Mouse (Mus musculus): ENCODE results near the gene Tln2. TPM values are rescaled to one million over a fixed set of nuclear protein-coding genes. Genes with fewer than 3 reads are reported as not detected.
A peak's percentile ranks its signal among the peaks of the same experiment; 100 is the strongest.

The Tln2 gene
- polyA plus RNA-seq, 1 experiment from 2014 or later = 20.7 TPM

DNA sequence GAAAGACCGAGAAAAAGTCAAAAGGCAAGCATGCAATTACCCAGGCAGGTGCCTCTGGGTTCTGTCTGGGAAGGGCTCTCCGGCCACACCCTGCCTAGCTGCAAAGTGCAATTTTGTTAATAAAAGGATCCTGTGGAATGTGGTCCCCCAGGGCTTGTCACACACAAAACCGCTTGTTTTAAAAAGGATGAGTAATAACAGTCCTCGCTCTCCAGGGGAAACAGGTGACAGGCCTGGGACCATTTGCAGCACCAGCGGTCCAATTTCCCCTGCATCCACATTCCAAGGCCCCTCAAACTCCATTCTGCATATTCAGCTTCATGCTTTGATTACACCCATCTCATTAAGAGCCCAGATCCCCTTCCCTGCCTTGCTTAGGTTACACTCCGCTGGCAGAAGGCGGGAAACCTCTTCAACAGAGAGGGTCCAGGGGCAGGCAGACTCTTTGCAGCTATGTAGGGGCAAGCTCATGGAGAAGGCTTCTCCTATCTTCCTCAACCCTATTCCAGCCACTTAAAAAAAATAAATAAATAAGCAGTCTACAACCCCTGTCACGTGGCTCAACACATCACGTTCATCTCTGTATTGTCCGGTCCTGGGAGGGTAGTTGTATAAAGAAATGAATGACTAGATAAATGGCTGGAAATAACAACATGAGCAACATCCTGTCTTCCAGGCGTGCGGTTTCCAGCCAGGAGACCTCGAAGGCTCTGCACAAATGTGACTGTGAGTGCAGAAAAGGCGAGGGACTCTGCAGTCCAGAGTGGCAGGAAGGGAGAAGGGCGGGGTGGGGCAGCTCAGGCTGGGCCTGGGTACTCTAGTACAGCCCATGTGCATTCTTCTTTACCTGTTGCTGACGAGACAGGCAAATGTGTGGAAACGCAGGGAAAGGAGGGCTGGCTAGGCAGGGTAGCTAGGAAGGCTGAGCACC lies 19.5 kb downstream of the Tln2 start:
- no peaks in the 10 kb centered on the region for H3K9me3 ChIP-seq (replicated peaks)
- H3K27ac ChIP-seq (replicated peaks) = peak overlapping the region; percentile 17; the same call in 1 of the 2 replicates
- H3K4me1 ChIP-seq = peaks cover 38% of the 10 kb centered on the region
- H3K27me3 ChIP-seq (ENCODE audit: low read depth, poor library complexity, severe bottlenecking) = no peaks in the 10 kb centered on the region
- no peaks in the 10 kb centered on the region for H3K36me3 ChIP-seq
- no peak overlapping the region for H3K4me3 ChIP-seq
- WGBS = 69% methylated on average over 17 of the region's 17 CpGs
- DNase-seq (ENCODE audit: low spot score) = no peak

DNA sequence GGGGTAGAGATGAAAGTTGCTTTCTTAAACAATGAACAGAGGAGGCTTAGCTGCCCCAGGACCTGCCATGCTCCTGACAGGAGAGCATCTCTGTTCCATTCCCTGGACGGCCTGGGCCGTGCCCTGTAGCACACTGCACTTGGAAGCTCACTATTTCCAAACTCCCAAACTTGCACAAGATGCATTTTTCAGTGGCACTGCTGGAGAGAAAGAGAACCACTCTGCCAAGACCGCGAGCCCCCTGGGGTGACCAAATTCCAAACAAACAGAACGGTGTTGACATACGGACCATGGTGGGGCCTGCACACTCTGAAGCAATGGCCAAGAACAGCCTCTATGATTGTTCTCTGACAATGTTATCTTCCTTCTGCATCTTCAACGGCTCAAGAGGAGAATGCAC lies 25.1 kb downstream of the Tln2 start:
- Histone ChIP-seq H3K9me3 (replicated peaks) (no peaks in the 10 kb centered on the region), H3K27me3 (ENCODE audit: low read depth, poor library complexity, severe bottlenecking) (no peaks in the 10 kb centered on the region), H3K4me3 (no peak overlapping the region), H3K27ac (replicated peaks) (no peak overlapping the region), H3K36me3 (no peaks in the 10 kb centered on the region), H3K4me1 (peaks cover 31% of the 10 kb centered on the region)
- no peak for DNase-seq (ENCODE audit: low spot score)
- WGBS = 72% methylated on average over 7 of the region's 7 CpGs

DNA sequence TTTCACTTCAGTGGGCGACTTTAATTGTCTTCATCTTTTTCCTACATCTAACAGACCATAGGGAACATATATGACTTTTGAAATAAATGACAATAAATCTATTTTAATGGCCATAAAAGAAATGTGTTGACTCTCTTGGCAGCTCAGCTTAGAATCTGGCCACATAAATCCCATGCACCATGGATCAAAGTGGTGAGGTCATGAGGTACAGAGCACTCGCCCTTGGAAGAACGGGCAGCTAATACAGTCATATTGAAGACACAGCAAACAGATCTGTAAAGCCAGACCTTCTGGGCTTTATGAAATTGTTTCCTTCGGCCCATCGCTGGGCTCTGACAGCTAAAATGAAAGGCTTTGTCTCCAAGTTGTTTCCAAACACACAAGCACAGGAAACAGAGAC lies 26.2 kb downstream of the Tln2 start:
- 78% methylated on average over 5 of the region's 5 CpGs for WGBS
- DNase-seq (ENCODE audit: low spot score) = no peak
- no peak overlapping the region for H3K4me3 ChIP-seq
- no peaks in the 10 kb centered on the region for H3K9me3 ChIP-seq (replicated peaks)
- no peaks in the 10 kb centered on the region for H3K36me3 ChIP-seq
- peaks cover 28% of the 10 kb centered on the region for H3K4me1 ChIP-seq
- H3K27ac ChIP-seq (replicated peaks) = no peak overlapping the region
- no peaks in the 10 kb centered on the region for H3K27me3 ChIP-seq (ENCODE audit: low read depth, poor library complexity, severe bottlenecking)

DNA sequence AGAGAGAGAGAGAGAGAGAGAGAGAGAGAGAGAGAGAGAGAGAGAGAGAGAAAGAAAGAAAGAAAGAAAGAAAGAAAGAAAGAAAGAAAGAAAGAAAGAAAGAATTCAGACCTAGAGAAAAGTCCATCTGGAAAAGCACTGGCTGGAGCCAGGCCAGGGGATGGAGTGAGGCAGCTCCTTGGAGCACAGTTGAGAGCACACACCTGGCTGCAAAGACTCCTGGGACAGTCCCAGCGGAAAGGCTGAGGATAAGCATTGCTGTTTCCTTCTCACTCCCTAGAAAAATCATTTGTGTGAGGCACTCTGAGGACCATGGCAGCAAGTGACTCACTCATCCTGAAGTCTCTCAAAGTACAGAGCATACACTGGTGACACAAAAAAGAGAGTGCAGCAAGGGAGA lies 26.9 kb downstream of the Tln2 start:
- DNase-seq (ENCODE audit: low spot score) = no peak
- WGBS = 91% methylated on average over 1 of the region's 1 CpGs
- Histone ChIP-seq H3K27me3 (ENCODE audit: low read depth, poor library complexity, severe bottlenecking) (no peaks in the 10 kb centered on the region), H3K9me3 (replicated peaks) (no peaks in the 10 kb centered on the region), H3K4me1 (peaks cover 28% of the 10 kb centered on the region), H3K36me3 (no peaks in the 10 kb centered on the region), H3K4me3 (no peak overlapping the region), H3K27ac (replicated peaks) (no peak overlapping the region)

DNA sequence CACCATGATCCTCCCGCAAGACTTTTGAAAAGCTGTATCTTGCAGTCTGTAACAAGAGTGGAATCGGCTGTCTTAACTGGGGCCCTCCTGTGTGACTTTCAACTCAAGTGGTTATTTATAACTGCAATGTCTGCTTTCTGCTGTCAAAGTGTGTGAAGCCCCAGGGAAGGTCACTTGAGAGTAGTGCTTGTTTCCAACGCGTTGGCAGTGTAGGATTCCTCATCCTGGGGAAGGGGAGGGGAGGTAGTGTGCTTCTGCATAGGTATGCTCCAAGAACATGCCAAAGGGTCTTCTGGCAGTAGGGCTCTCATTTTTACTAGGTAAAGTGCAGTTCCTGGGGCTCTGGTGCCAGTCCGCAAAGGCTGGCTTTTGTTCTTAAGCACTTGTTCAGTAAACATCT lies 29.9 kb downstream of the Tln2 start:
- WGBS = 86% methylated on average over 5 of the region's 5 CpGs
- no peak for DNase-seq (ENCODE audit: low spot score)
- H3K4me1 ChIP-seq = peaks cover 24% of the 10 kb centered on the region
- no peak overlapping the region for H3K27ac ChIP-seq (replicated peaks)
- no peaks in the 10 kb centered on the region for H3K36me3 ChIP-seq
- H3K27me3 ChIP-seq (ENCODE audit: low read depth, poor library complexity, severe bottlenecking) = no peaks in the 10 kb centered on the region
- H3K4me3 ChIP-seq = no peak overlapping the region
- H3K9me3 ChIP-seq (replicated peaks) = no peaks in the 10 kb centered on the region

DNA sequence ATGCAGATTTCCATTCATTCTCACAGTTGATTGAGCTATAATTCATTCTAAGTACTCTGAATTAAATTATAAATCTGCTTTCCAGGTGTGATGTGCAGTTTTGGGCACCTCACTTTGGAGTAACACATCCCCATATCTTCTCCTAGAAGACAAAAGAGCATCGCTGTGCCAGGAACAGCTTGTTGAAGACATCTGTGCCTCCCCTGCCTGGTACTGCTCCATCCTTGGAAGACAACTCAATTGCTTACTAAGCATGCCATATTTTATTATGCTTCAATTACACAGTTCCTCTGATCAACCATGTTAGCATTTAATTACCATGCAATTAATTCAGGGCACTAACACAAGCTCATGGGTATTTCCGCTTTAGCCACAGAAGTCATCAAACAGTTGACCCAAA lies 31.8 kb downstream of the Tln2 start:
- 94% methylated on average over 2 of the region's 2 CpGs for WGBS
- no peak for DNase-seq (ENCODE audit: low spot score)
- no peak overlapping the region for H3K4me3 ChIP-seq
- no peaks in the 10 kb centered on the region for H3K9me3 ChIP-seq (replicated peaks)
- peaks cover 11% of the 10 kb centered on the region; the same call in 1 of the 2 replicates for H3K4me1 ChIP-seq
- H3K27me3 ChIP-seq (ENCODE audit: low read depth, poor library complexity, severe bottlenecking) = no peaks in the 10 kb centered on the region
- no peaks in the 10 kb centered on the region for H3K36me3 ChIP-seq
- no peak overlapping the region for H3K27ac ChIP-seq (replicated peaks)

DNA sequence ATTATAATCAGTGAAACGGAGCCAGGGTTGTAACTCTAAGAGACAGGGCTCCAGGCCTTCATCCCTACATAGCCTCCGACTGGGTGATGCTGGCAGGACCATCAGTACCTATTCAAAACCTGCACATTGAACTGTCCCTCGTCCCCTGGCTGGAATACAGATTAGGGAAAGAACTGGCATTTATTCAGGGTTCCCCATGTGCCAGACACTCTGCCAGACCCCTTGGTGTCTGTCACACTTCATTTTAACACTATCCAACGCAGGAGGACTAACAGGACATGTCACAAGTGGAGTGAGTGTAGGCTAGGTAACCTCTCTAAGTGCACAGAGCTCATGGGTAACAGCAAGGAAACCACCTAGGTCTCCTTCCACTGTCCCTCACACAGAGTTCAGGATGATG lies 37.8 kb downstream of the Tln2 start:
- Histone ChIP-seq H3K9me3 (replicated peaks) (no peaks in the 10 kb centered on the region), H3K4me1 (peaks cover 18% of the 10 kb centered on the region), H3K27ac (replicated peaks) (no peak overlapping the region), H3K27me3 (ENCODE audit: low read depth, poor library complexity, severe bottlenecking) (no peaks in the 10 kb centered on the region), H3K36me3 (no peaks in the 10 kb centered on the region), H3K4me3 (no peak overlapping the region)
- no peak for DNase-seq (ENCODE audit: low spot score)
- 85% methylated on average over 4 of the region's 4 CpGs for WGBS

DNA sequence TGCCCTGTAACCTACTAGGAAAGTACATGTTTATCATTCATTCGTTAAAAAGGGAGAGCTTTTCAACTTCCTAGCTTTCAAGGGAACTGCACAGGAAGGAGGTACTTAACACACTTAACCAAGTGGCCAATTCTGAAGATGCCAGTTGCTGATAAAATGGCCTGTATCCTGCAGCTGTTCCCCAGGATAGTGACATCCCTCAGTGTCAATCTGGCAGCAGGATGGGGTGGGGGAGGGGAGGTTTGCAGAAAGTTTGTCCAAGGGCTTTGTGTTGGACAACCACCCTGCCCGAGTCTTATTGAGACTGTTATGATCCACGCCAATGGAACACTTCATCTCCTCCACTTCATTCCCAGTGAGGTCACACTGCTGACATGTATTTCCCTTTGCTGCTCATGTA lies 50.0 kb downstream of the Tln2 start:
- no peak overlapping the region for H3K4me3 ChIP-seq
- DNase-seq (ENCODE audit: low spot score) = no peak
- WGBS = 60% methylated on average over 3 of the region's 3 CpGs

DNA sequence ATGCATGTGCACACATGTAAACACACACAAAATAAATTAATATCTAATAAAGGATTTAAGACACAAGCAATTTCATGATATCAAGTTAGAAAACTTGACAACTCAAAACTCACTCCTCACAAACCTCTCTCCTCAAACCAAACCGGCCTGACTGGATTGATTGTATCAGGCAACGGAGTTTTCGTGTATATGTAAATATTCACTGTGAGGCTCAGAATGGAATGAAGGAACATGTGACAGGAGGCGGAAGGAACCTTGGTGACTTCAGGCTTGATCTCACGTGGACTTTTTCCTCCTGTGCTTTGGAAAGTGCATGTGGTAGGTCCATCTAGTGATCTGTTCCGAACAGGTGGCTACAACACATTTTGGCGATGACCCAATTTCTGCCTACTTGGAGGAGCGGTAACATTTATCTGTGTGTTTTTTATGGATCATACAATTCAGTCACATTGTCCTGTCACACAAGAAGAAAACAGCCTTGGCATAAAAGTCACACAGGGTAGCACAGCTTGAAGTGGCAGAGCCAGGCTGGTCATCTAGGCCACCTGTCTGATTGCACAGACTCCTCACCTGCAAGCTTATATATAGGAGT lies 54.7 kb downstream of the Tln2 start:
- Histone ChIP-seq H3K36me3 (no peaks in the 10 kb centered on the region), H3K9me3 (replicated peaks) (no peaks in the 10 kb centered on the region), H3K27ac (replicated peaks) (no peak overlapping the region), H3K27me3 (ENCODE audit: low read depth, poor library complexity, severe bottlenecking) (no peaks in the 10 kb centered on the region), H3K4me1 (peaks cover 19% of the 10 kb centered on the region), H3K4me3 (no peak overlapping the region)
- WGBS = 91% methylated on average over 8 of the region's 8 CpGs
- no peak for DNase-seq (ENCODE audit: low spot score)

More for the DNA sequence above, 50.0 kb downstream of the Tln2 start:
- Histone ChIP-seq H3K4me1 (peaks cover 12% of the 10 kb centered on the region), H3K27ac (replicated peaks) (no peak overlapping the region), H3K36me3 (no peaks in the 10 kb centered on the region), H3K27me3 (ENCODE audit: low read depth, poor library complexity, severe bottlenecking) (no peaks in the 10 kb centered on the region), H3K9me3 (replicated peaks) (no peaks in the 10 kb centered on the region)

DNA sequence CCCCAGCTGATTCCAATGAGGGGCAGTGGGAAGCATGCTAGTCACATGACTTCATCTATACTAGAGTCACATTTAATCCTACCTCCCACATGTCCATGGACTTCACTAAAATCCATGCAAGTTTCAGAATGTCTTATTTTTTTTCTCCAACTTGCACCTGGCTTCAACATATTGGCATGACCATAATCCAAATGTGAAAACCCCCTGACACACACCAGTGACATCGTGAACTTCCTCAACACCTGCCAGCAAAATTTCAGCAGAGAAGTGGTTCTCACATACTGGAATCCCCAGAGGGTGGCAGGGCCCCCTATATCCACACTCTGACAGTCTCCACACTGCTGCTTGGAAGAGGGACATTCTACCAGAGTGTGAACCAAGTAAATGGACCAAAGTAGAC lies 57.7 kb downstream of the Tln2 start:
- WGBS = 82% methylated on average over 1 of the region's 1 CpGs
- H3K27ac ChIP-seq (replicated peaks) = no peak overlapping the region
- H3K36me3 ChIP-seq = no peaks in the 10 kb centered on the region
- H3K27me3 ChIP-seq (ENCODE audit: low read depth, poor library complexity, severe bottlenecking) = no peaks in the 10 kb centered on the region
- no peaks in the 10 kb centered on the region for H3K9me3 ChIP-seq (replicated peaks)
- no peak overlapping the region for H3K4me3 ChIP-seq
- no peak for DNase-seq (ENCODE audit: low spot score)
- H3K4me1 ChIP-seq = peaks cover 13% of the 10 kb centered on the region

DNA sequence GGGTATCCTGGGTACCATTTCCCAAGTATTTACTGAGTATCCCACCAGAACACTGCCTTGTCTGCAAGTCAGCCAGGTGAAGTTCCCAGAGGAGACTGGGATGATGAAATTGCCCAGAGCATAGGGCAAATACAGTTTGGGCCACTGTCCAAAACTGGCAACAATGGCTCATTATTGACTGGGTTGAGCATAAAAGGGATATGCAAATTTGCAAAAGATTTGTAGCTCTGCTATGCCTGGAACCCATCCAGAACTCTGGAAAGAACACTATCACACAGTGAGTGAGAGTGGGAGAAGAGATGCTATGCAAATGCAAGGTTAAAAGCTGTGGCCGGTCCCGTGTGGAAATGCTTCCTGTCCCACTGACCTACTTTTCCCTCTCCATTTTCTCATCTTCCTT lies 63.1 kb downstream of the Tln2 start:
- no peak overlapping the region for H3K27ac ChIP-seq (replicated peaks)
- H3K27me3 ChIP-seq (ENCODE audit: low read depth, poor library complexity, severe bottlenecking) = no peaks in the 10 kb centered on the region
- H3K4me3 ChIP-seq = no peak overlapping the region
- WGBS = 83% methylated on average over 2 of the region's 2 CpGs
- no peaks in the 10 kb centered on the region for H3K4me1 ChIP-seq
- H3K9me3 ChIP-seq (replicated peaks) = no peaks in the 10 kb centered on the region
- DNase-seq (ENCODE audit: low spot score) = no peak
- H3K36me3 ChIP-seq = no peaks in the 10 kb centered on the region

DNA sequence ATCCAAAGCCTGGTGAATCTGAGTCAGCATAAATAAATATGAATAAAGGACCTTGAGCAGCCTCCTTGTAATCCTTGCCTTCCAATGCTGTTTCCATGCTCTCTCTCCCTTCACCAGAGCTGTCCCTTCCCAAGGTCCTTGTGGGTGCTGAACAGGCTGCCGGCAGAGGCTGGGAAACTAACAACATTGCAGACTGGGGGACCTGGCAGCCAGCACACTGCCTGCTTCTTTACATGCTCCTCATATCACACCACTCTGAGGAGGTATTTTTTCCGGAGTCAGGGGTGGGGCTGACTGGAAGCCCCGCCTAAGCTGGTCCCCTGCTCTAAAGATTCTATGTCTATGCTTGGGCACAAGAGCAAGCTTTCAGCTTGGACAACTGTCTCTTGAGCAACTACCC lies 64.2 kb downstream of the Tln2 start:
- Histone ChIP-seq H3K27ac (replicated peaks) (0 out of 2 replicates have a peak overlapping the region, but pooled peaks have one; percentile 6), H3K4me3 (no peak overlapping the region), H3K9me3 (replicated peaks) (no peaks in the 10 kb centered on the region), H3K4me1 (no peaks in the 10 kb centered on the region), H3K27me3 (ENCODE audit: low read depth, poor library complexity, severe bottlenecking) (no peaks in the 10 kb centered on the region), H3K36me3 (no peaks in the 10 kb centered on the region)
- 76% methylated on average over 3 of the region's 3 CpGs for WGBS
- no peak for DNase-seq (ENCODE audit: low spot score)

DNA sequence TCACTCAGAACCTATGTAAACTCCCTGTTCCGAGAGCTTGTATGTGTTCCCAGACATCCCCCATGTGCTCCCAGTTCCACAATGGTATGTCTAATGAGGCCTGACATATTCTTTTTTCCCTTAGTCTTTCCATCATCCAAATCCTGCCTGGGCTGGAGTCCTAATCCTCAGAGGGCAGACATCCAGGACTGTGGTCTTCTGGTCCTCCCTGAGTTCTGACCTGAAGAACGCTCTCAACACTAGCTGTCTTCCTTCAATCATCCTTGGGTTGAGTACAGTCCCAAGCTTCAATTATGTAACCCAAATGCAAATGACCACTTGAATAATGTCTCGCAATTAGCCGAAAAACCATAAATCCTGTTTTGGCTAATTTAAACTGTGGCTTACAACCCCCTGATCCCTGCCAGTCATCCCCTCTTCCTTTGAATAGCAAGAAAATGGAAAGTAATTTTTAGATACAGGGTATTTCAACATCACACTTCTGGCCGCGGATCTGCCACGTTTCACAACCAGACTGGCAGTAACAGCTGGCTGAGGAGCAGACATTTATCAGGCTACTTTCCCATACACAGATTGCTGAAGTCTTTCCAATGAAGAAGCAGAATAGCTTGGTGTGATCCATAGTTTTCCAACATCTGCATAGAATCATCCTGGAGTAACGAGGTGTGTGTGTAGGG lies 65.5 kb downstream of the Tln2 start:
- no peaks in the 10 kb centered on the region for H3K36me3 ChIP-seq
- no peak for DNase-seq (ENCODE audit: low spot score)
- no peaks in the 10 kb centered on the region for H3K4me1 ChIP-seq
- H3K27me3 ChIP-seq (ENCODE audit: low read depth, poor library complexity, severe bottlenecking) = no peaks in the 10 kb centered on the region
- no peak overlapping the region for H3K27ac ChIP-seq (replicated peaks)
- H3K9me3 ChIP-seq (replicated peaks) = no peaks in the 10 kb centered on the region
- no peak overlapping the region for H3K4me3 ChIP-seq
- 95% methylated on average over 8 of the region's 8 CpGs for WGBS

Measured in midbrain, embryonic 10.5 days (tissue).